Comparison of ENCODE assay signal across 26 mouse cellular contexts in genomic region chr9:99368431-99368830, GRCm38 (mm10). TPM values are rescaled to one million over a fixed set of nuclear protein-coding genes. Genes with fewer than 3 reads are reported as not detected.
A peak's percentile ranks its signal among the peaks of the same experiment; 100 is the strongest.
DNase-seq lines count a peak whose midpoint lies in the region; ATAC-seq and TF ChIP-seq lines count a peak whose summit lies in the region.
"Had no signal": no experiment of that assay in that cellular context is flagged by ENCODE, and none has a peak within 500 bp of the region (broad histone marks: within the 10 kb centered on the region; RNA-seq: fewer than 3 reads in every experiment).

No protein-coding gene starts in this region.

- DNase-seq in forebrain, embryonic 11.5 days (ENCODE audit: low spot score), result peak; percentile 32
- DNase-seq in forebrain, embryonic 10.5 days (ENCODE audit: extremely low spot score, low spot score), result no peak
- DNase-seq in ES-E14 (ENCODE audit: low read depth, low spot score) (peak; percentile 35), ZHBTc4 (ENCODE audit: low read depth, low spot score) (peak; percentile 68)
- no peak for DNase-seq in adrenal gland, postnatal 36 days
- no peak for DNase-seq in left cerebral cortex, postnatal 14 days (ENCODE audit: low spot score in 2 of 2)
- DNase-seq: adrenal gland, adult 8-10 months; adrenal gland, postnatal 14 days; B cell, adult 2 months; cerebellum, adult 11 months; cerebellum, adult 18-20 months; cerebellum, adult 8-10 months; cerebellum, adult 9-11 months; cerebellum, postnatal 14 days; cerebellum, postnatal 36 days; embryo, embryonic 11 days had no signal

- no peak overlapping the region for H3K27ac ChIP-seq in forebrain, embryonic 11.5 days (ENCODE audit: low read depth, low read length)
- H3K27ac ChIP-seq in forebrain, embryonic 10.5 days, result no peak overlapping the region
- H3K27ac ChIP-seq in ES-E14 (ENCODE audit: insufficient read depth, low read depth, low read length, poor library complexity, severe bottlenecking), result no peak overlapping the region
- H3K27ac ChIP-seq: embryonic facial prominence, embryonic 13.5 days; embryonic facial prominence, embryonic 15.5 days; forebrain, embryonic 12.5 days had no signal

- H3K9ac ChIP-seq in forebrain, embryonic 11.5 days (ENCODE audit: low read length), result no peak overlapping the region
- no peak overlapping the region for H3K9ac ChIP-seq in ES-E14 (ENCODE audit: insufficient read depth, low read depth, low read length, poor library complexity, severe bottlenecking)
- H3K9ac ChIP-seq: embryonic facial prominence, embryonic 13.5 days; embryonic facial prominence, embryonic 15.5 days; forebrain, embryonic 12.5 days had no signal

- no peak for ATAC-seq in forebrain, embryonic 11.5 days (replicated peaks; ENCODE audit: low FRiP score)
- ATAC-seq: activated CD4-positive, CD25-positive, alpha-beta regulatory T cell, adult 4 months; forebrain, embryonic 14.5 days; forebrain, embryonic 16.5 days; Patski had no signal

- no peak overlapping the region for H3K4me3 ChIP-seq in forebrain, embryonic 11.5 days (ENCODE audit: low read depth, low read length)
- no peak overlapping the region for H3K4me3 ChIP-seq in forebrain, embryonic 10.5 days
- H3K4me3 ChIP-seq in E14TG2a.4 (replicated peaks; ENCODE audit: low read length) (0 out of 2 replicates have a peak overlapping the region, but pooled peaks have one; percentile 3), ES-E14 (ENCODE audit: insufficient read depth in 1 of 2, low read depth in 1 of 2, low read length in 2 of 2, poor library complexity in 1 of 2, severe bottlenecking in 1 of 2) (no peak overlapping the region)
- H3K4me3 ChIP-seq: embryonic facial prominence, embryonic 13.5 days; embryonic facial prominence, embryonic 15.5 days; erythroblast, embryonic 14.5 days; forebrain, embryonic 12.5 days had no signal

- in situ Hi-C loops in ES-E14 (cut with MboI; ENCODE audit: low sequenced_read_pairs in 2 of 2, unreplicated experiment in 2 of 2), result no loop called here

- intact Hi-C loops in left cerebral cortex, postnatal 14 days (cut with DNase I), result no loop called here

- no peak for TF ChIP-seq CTCF in E14TG2a.4 (conservative IDR thresholded peaks at IDR 0.05; ENCODE audit: low read length)

- H3K4me1 ChIP-seq in forebrain, embryonic 11.5 days (replicated peaks; ENCODE audit: control insufficient read depth, insufficient read depth, low read length), result no peaks in the 10 kb centered on the region
- H3K4me1 ChIP-seq in forebrain, embryonic 10.5 days, result no peaks in the 10 kb centered on the region
- peaks cover 27% of the 10 kb centered on the region for H3K4me1 ChIP-seq in E14TG2a.4 (replicated peaks; ENCODE audit: low read depth, low read length)
- H3K4me1 ChIP-seq in ES-E14 (ENCODE audit: control insufficient read depth in 2 of 2, insufficient read depth in 2 of 2, low read length in 2 of 2, poor library complexity in 1 of 2), result peaks cover 3 to 10% of the 10 kb centered on the region in 2 experiments; a peak in 1 of 4 replicates
- H3K4me1 ChIP-seq: embryonic facial prominence, embryonic 13.5 days; embryonic facial prominence, embryonic 15.5 days; forebrain, embryonic 12.5 days had no signal

- no peak overlapping the region for H3K4me2 ChIP-seq in forebrain, embryonic 11.5 days (ENCODE audit: low read depth, low read length, severe bottlenecking)
- H3K4me2 ChIP-seq: embryonic facial prominence, embryonic 13.5 days; embryonic facial prominence, embryonic 15.5 days; forebrain, embryonic 12.5 days had no signal

- H3K36me3 ChIP-seq in forebrain, embryonic 11.5 days (ENCODE audit: control insufficient read depth, insufficient read depth, low read length), result no peaks in the 10 kb centered on the region
- H3K36me3 ChIP-seq in forebrain, embryonic 10.5 days (replicated peaks), result no peaks in the 10 kb centered on the region
- H3K36me3 ChIP-seq in E14TG2a.4 (ENCODE audit: insufficient read depth, low read length) (no peaks in the 10 kb centered on the region), ES-E14 (ENCODE audit: control insufficient read depth, insufficient read depth, low read length, poor library complexity, severe bottlenecking) (no peaks in the 10 kb centered on the region)
- H3K36me3 ChIP-seq: embryonic facial prominence, embryonic 13.5 days; embryonic facial prominence, embryonic 15.5 days; forebrain, embryonic 12.5 days; G1E had no signal

- H3K27me3 ChIP-seq in forebrain, embryonic 11.5 days (ENCODE audit: control insufficient read depth, insufficient read depth, low read length), result no peaks in the 10 kb centered on the region
- no peaks in the 10 kb centered on the region for H3K27me3 ChIP-seq in forebrain, embryonic 10.5 days (ENCODE audit: poor library complexity, severe bottlenecking)
- H3K27me3 ChIP-seq in E14TG2a.4 (ENCODE audit: insufficient read depth, low read length), result no peaks in the 10 kb centered on the region
- H3K27me3 ChIP-seq: embryonic facial prominence, embryonic 15.5 days; forebrain, embryonic 12.5 days; Patski had no signal

- H3K9me3 ChIP-seq in forebrain, embryonic 11.5 days (ENCODE audit: control insufficient read depth, low read length), result no peaks in the 10 kb centered on the region
- no peaks in the 10 kb centered on the region for H3K9me3 ChIP-seq in forebrain, embryonic 10.5 days
- H3K9me3 ChIP-seq in E14TG2a.4 (ENCODE audit: low read length) (no peaks in the 10 kb centered on the region), ES-E14 (ENCODE audit: control insufficient read depth, insufficient read depth, low read depth, low read length) (no peaks in the 10 kb centered on the region)
- H3K9me3 ChIP-seq: embryonic facial prominence, embryonic 13.5 days; embryonic facial prominence, embryonic 15.5 days; forebrain, embryonic 12.5 days; G1E had no signal

- 79% methylated on average over 7 of the region's 7 CpGs for WGBS in forebrain, embryonic 11.5 days
- 79% methylated on average over 7 of the region's 7 CpGs for WGBS in forebrain, embryonic 10.5 days

TF ChIP-seq in ES-E14, 5 proteins besides CTCF, POLR2A, EP300 and RAD21:
- TF ChIP-seq HCFC1 (IDR thresholded peaks at IDR 0.05; ENCODE audit: borderline replicate concordance, insufficient read depth, low read length) (no peak), ZC3H11A (IDR thresholded peaks at IDR 0.05; ENCODE audit: borderline replicate concordance, low read depth, low read length) (no peak), ZNF384 (IDR thresholded peaks at IDR 0.05; ENCODE audit: low read depth, low read length) (no peak)

RNA-seq across cellular contexts. Expression of gene Esyt3, which starts 10.1 kb away (rescaled TPM):
- polyA plus RNA-seq in forebrain, embryonic 11.5 days (2014; fragmentation: Nextera tagmentation; extraction: Ambion mirVana), result 0.35 TPM in 2 replicates
- 0.35 and 0.37 TPM in 2 replicates for polyA plus RNA-seq in forebrain, embryonic 10.5 days (2016; fragmentation: Nextera tagmentation; extraction: Ambion mirVana)
- total RNA-seq in ES-E14 (2012; rRNA removed), result 7.8 and 12.7 TPM in 2 replicates
- under 1 TPM; 0.26 to 0.43 TPM for total RNA-seq in adrenal gland, postnatal 36 days (2021)
- 1 to 10 TPM in 1 of 2 experiments, under 1 TPM in 1; 0.59 to 1.1 TPM for total RNA-seq in left cerebral cortex, postnatal 14 days (2021)
- polyA plus RNA-seq: erythroblast, embryonic 14.5 days; G1E had no signal

Comparison
In these comparisons a context has a peak if more than half of its experiments do, and no peak if none do; other contexts are left out.
1. DNase-seq: peak in forebrain, embryonic 11.5 days (single experiment), ES-E14 (single experiment) and ZHBTc4 (single experiment); none in forebrain, embryonic 10.5 days (single experiment), adrenal gland, postnatal 36 days (0 of 2) and left cerebral cortex, postnatal 14 days (0 of 2).